Mouse (Mus musculus) embryonic facial prominence, embryonic 14.5 days (tissue): Measurements from ENCODE around the gene Cc2d1a. TPM values are rescaled to one million over a fixed set of nuclear protein-coding genes. Genes with fewer than 3 reads are reported as not detected.

Source experiments
- ATAC-seq: fragments of 200-750 bp; cut with Nextera tagmentation; 2 replicates; pipeline ENCODE4 v1.8.0; 2017; ENCODE audit warnings: low read depth, moderate number of reproducible peaks, moderate TSS enrichment
- DNase-seq: peaks from one replicate; pipeline ENCODE4 v3.0.0-alpha.2; 2015; ENCODE audit warnings: low spot score
- H3K27ac ChIP-seq: fragments of 300-500 bp; sonication (generic); replicated peaks from 2 replicates; pipeline ENCODE4 v1.5.1; 2014; ENCODE audit warnings: low read depth, mild to moderate bottlenecking, low read length, moderate library complexity
- H3K27me3 ChIP-seq: fragments of 300-500 bp; sonication (generic); replicated peaks from 2 replicates; pipeline ENCODE4 v1.6.1; 2014; ENCODE audit warnings: low read length; ENCODE audit not compliant: control insufficient read depth, insufficient read depth
- H3K36me3 ChIP-seq: fragments of 300-500 bp; sonication (generic); 2 replicates; pipeline ENCODE4 v1.6.1; 2014; ENCODE audit warnings: low read length, mixed read lengths; ENCODE audit not compliant: control insufficient read depth, insufficient read depth
- H3K4me1 ChIP-seq: fragments of 300-500 bp; sonication (generic); 2 replicates; pipeline ENCODE4 v1.6.1; 2014; ENCODE audit warnings: antibody characterized with exemption, low read length; ENCODE audit not compliant: control insufficient read depth, insufficient read depth
- H3K4me2 ChIP-seq: fragments of 300-500 bp; sonication (generic); 2 replicates; pipeline ENCODE4 v1.6.1; 2014; ENCODE audit warnings: low read depth, mild to moderate bottlenecking, low read length, moderate library complexity, mixed read lengths
- H3K4me3 ChIP-seq: fragments of 300-500 bp; sonication (generic); 2 replicates; pipeline ENCODE4 v1.5.1; 2014; ENCODE audit warnings: low read depth, mild to moderate bottlenecking, low read length
- H3K9ac ChIP-seq: fragments of 300-500 bp; sonication (generic); 2 replicates; pipeline ENCODE4 v1.6.1; 2014; ENCODE audit warnings: low read depth, mild to moderate bottlenecking, low read length, moderate library complexity, mixed read lengths
- H3K9me3 ChIP-seq: fragments of 300-500 bp; sonication (generic); 2 replicates; pipeline ENCODE4 v1.6.1; 2016; ENCODE audit warnings: low read length; ENCODE audit not compliant: control insufficient read depth
- WGBS: fragments of 180-500 bp; shearing (Covaris S2); extraction: QIAGEN DNeasy Blood & Tissue Kit; methylation state at CpG from one replicate; pipeline ENCODE4 v1.1.7; 2014; 5-methylcytosine and 5-hydroxymethylcytosine counted together
- polyA plus RNA-seq: library from polyadenylated mRNA; unstranded; fragments of >200 nt; fragmentation: Nextera tagmentation; extraction: Ambion mirVana; gene quantifications from 2 replicates; pipeline ENCODE4 v1.2.1, GENCODE M21; 2014

Cc2d1a gene
- polyA plus RNA-seq, 1 experiment from 2014 or later: 20.2 TPM

GRCm38 (mm10) chr8:84104221-84104620 is 43.5 kb downstream of the Cc2d1a start:
- H3K36me3 ChIP-seq: peaks cover 18% of the 10 kb centered on the region
- no peaks in the 10 kb centered on the region for H3K9me3 ChIP-seq
- H3K27me3 ChIP-seq: no peaks in the 10 kb centered on the region
- ATAC-seq (peak; percentile 80), DNase-seq (peak; percentile 81)
- peak overlapping the region; percentile 70 for H3K4me3 ChIP-seq
- peak overlapping the region; percentile 87 for H3K27ac ChIP-seq
- peak overlapping the region; percentile 79 for H3K9ac ChIP-seq
- WGBS: under 1% methylated on average over 22 of the region's 29 CpGs
- peak overlapping the region; percentile 75 for H3K4me2 ChIP-seq
- peaks cover 6% of the 10 kb centered on the region; the same call in 1 of the 2 replicates for H3K4me1 ChIP-seq

- peak overlapping the region; percentile 75 for H3K4me2 ChIP-seq
These were observed 44.1 kb downstream of the Cc2d1a start for GRCm38 (mm10) chr8:84103601-84104000.

GRCm38 (mm10) chr8:84101476-84102270 is 46.1 kb downstream of the Cc2d1a start:
- H3K4me1 ChIP-seq: peaks cover 6% of the 10 kb centered on the region; the same call in 1 of the 2 replicates
- H3K27ac ChIP-seq: no peak overlapping the region
- WGBS: 91% methylated on average over 25 of the region's 25 CpGs
- H3K9me3 ChIP-seq: no peaks in the 10 kb centered on the region
- ATAC-seq (no peak), DNase-seq (no peak)
- H3K36me3 ChIP-seq: peaks cover 40% of the 10 kb centered on the region
- H3K27me3 ChIP-seq: no peaks in the 10 kb centered on the region
- no peak overlapping the region for H3K4me3 ChIP-seq
- H3K9ac ChIP-seq: no peak overlapping the region
- no peak overlapping the region for H3K4me2 ChIP-seq

More at GRCm38 (mm10) chr8:84103601-84104000, 44.1 kb downstream of the Cc2d1a start:
- Histone ChIP-seq H3K27me3 (no peaks in the 10 kb centered on the region), H3K4me3 (peak overlapping the region; percentile 70), H3K9me3 (no peaks in the 10 kb centered on the region), H3K4me1 (peaks cover 6% of the 10 kb centered on the region; the same call in 1 of the 2 replicates), H3K9ac (peak overlapping the region; percentile 79), H3K27ac (no peak overlapping the region), H3K36me3 (peaks cover 21% of the 10 kb centered on the region)
- ATAC-seq: no peak
- DNase-seq: no peak
- WGBS: 46% methylated on average over 3 of the region's 3 CpGs

- Histone ChIP-seq H3K27me3 (no peaks in the 10 kb centered on the region), H3K4me2 (no peak overlapping the region), H3K9me3 (no peaks in the 10 kb centered on the region), H3K36me3 (peaks cover 72% of the 10 kb centered on the region), H3K27ac (no peak overlapping the region), H3K4me3 (no peak overlapping the region), H3K9ac (no peak overlapping the region), H3K4me1 (peaks cover 3% of the 10 kb centered on the region; the same call in 1 of the 2 replicates)
- whole genome bisulfite sequencing: 98% methylated on average over 6 of the region's 7 CpGs
- no peak for DNase-seq
- no peak for ATAC-seq
These were observed 49.4 kb downstream of the Cc2d1a start for GRCm38 (mm10) chr8:84098376-84098775.

- Histone ChIP-seq H3K4me1 (no peaks in the 10 kb centered on the region), H3K36me3 (peaks cover 82% of the 10 kb centered on the region), H3K9ac (no peak overlapping the region), H3K4me2 (no peak overlapping the region), H3K9me3 (no peaks in the 10 kb centered on the region), H3K27ac (no peak overlapping the region), H3K27me3 (no peaks in the 10 kb centered on the region), H3K4me3 (no peak overlapping the region)
- 76% methylated on average over 6 of the region's 8 CpGs for WGBS
- DNase-seq (no peak), ATAC-seq (no peak)
These were observed 51.7 kb downstream of the Cc2d1a start for GRCm38 (mm10) chr8:84096061-84096460.

GRCm38 (mm10) chr8:84090585-84090984 is 57.2 kb downstream of the Cc2d1a start:
- Histone ChIP-seq H3K9me3 (no peaks in the 10 kb centered on the region), H3K4me2 (no peak overlapping the region), H3K4me1 (no peaks in the 10 kb centered on the region), H3K27me3 (no peaks in the 10 kb centered on the region), H3K36me3 (peaks cover 95% of the 10 kb centered on the region), H3K27ac (no peak overlapping the region), H3K4me3 (no peak overlapping the region), H3K9ac (no peak overlapping the region)
- ATAC-seq: no peak
- 91% methylated on average over 8 of the region's 8 CpGs for WGBS
- no peak for DNase-seq

GRCm38 (mm10) chr8:84089277-84089676 is 58.5 kb downstream of the Cc2d1a start:
- H3K4me3 ChIP-seq: no peak overlapping the region
- H3K4me2 ChIP-seq: no peak overlapping the region
- no peak overlapping the region for H3K27ac ChIP-seq
- DNase-seq (no peak), ATAC-seq (no peak)
- no peak overlapping the region for H3K9ac ChIP-seq
- WGBS: 75% methylated on average over 9 of the region's 9 CpGs
- peaks cover 95% of the 10 kb centered on the region for H3K36me3 ChIP-seq
- no peaks in the 10 kb centered on the region for H3K27me3 ChIP-seq
- H3K4me1 ChIP-seq: no peaks in the 10 kb centered on the region
- H3K9me3 ChIP-seq: no peaks in the 10 kb centered on the region

- H3K4me1 ChIP-seq: no peaks in the 10 kb centered on the region
- DNase-seq: no peak
- no peak for ATAC-seq
- no peak overlapping the region for H3K4me2 ChIP-seq
- H3K36me3 ChIP-seq: peaks cover 95% of the 10 kb centered on the region
- no peaks in the 10 kb centered on the region for H3K27me3 ChIP-seq
- no peak overlapping the region for H3K27ac ChIP-seq
- H3K4me3 ChIP-seq: no peak overlapping the region
- 91% methylated on average over 14 of the region's 14 CpGs for WGBS
- no peaks in the 10 kb centered on the region for H3K9me3 ChIP-seq
- H3K9ac ChIP-seq: no peak overlapping the region
These were observed 59.9 kb downstream of the Cc2d1a start for GRCm38 (mm10) chr8:84087821-84088220.

- H3K4me3 ChIP-seq: no peak overlapping the region
- peaks cover 95% of the 10 kb centered on the region for H3K36me3 ChIP-seq
These were observed 60.6 kb downstream of the Cc2d1a start for GRCm38 (mm10) chr8:84087156-84087555.

More at GRCm38 (mm10) chr8:84087156-84087555, 60.6 kb downstream of the Cc2d1a start:
- H3K9me3 ChIP-seq: no peaks in the 10 kb centered on the region
- DNase-seq: no peak
- no peaks in the 10 kb centered on the region for H3K27me3 ChIP-seq
- no peak for ATAC-seq
- no peak overlapping the region for H3K9ac ChIP-seq
- no peak overlapping the region for H3K27ac ChIP-seq
- 88% methylated on average over 7 of the region's 7 CpGs for whole genome bisulfite sequencing
- no peak overlapping the region for H3K4me2 ChIP-seq
- H3K4me1 ChIP-seq: no peaks in the 10 kb centered on the region
